Mouse (Mus musculus) G1E (cell line): ENCODE results near the gene Col6a4.

ENCODE experiments used
- CTCF ChIP-seq: IDR thresholded peaks from 2 replicates; pipeline ENCODE4 v1.5.1; 2012; ENCODE audit warnings: low read depth, low read length, inconsistent platforms, mixed read lengths
- GATA1 ChIP-seq: IDR thresholded peaks from 2 replicates; pipeline ENCODE4 v1.6.1; 2012; ENCODE audit warnings: borderline replicate concordance, low read length, inconsistent platforms, mixed read lengths
- GATA2 ChIP-seq: IDR thresholded peaks from 2 replicates; pipeline ENCODE4 v1.6.1; 2012; ENCODE audit warnings: low read depth, low read length, inconsistent platforms, borderline replicate concordance
- POLR2AphosphoS5 ChIP-seq: IDR thresholded peaks from 2 replicates; pipeline ENCODE4 v1.6.1; 2012; ENCODE audit warnings: low read depth, low read length, inconsistent platforms; ENCODE audit not compliant: insufficient replicate concordance

DNA sequence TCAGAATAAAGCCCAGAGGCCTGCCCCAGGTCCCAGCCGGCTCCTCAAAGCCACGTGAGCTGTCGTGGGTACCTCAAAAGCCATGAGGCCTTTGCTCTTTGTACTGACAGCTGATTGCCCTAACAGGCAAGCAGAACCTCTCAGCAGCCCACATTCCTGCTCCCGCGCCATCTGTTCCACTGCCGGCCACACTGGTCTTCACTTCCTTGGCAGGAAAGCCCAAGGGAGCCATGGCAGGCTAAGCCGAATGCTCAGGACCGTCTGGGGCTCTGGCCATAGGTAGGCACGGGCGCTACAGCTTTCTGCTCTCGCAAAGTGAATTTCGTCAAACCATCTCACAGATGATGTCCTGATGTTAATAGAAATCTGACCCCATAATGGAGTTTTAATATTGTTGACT is 45.4 kb upstream of the Col6a4 start:
- TF ChIP-seq CTCF, result no peak
- no peak for TF ChIP-seq GATA1
- no peak for TF ChIP-seq POLR2AphosphoS5
- no peak for TF ChIP-seq GATA2
